ENCODE assay signal across 8 mouse cellular contexts in genomic region chr11:69621571-69622268, GRCm38 (mm10). TPM values are rescaled to one million over a fixed set of nuclear protein-coding genes. Genes with fewer than 3 reads are reported as not detected.
DNase-seq lines count a peak whose midpoint lies in the region; ATAC-seq and TF ChIP-seq lines count a peak whose summit lies in the region.

Gene Sat2, plus strand, starts transcription at chr11:69622024.

- no peaks in the 10 kb centered on the region for H3K27me3 ChIP-seq in intestine, embryonic 15.5 days (replicated peaks)
- no peaks in the 10 kb centered on the region for H3K27me3 ChIP-seq in liver, adult 2 months (ENCODE audit: control insufficient read depth, insufficient read depth, low read length)
- no peaks in the 10 kb centered on the region for H3K27me3 ChIP-seq in neural tube, embryonic 13.5 days

- no peaks in the 10 kb centered on the region for H3K79me2 ChIP-seq in liver, adult 2 months (ENCODE audit: control insufficient read depth, insufficient read depth, low read length)

- peak within 1 kb of the TSS; percentile 55 for H3K4me3 ChIP-seq in intestine, embryonic 15.5 days (replicated peaks)
- peak within 1 kb of the TSS; percentile 58 for H3K4me3 ChIP-seq in liver, adult 2 months (ENCODE audit: insufficient read depth, low read depth, low read length)
- H3K4me3 ChIP-seq in neural tube, embryonic 13.5 days = peak within 1 kb of the TSS; percentile 52

- no peak for TF ChIP-seq CTCF in liver, adult 2 months (IDR thresholded peaks at IDR 0.05; ENCODE audit: low read depth, low read length)

- H3K4me1 ChIP-seq in intestine, embryonic 15.5 days (replicated peaks) = peaks cover 10% of the 10 kb centered on the region; the same call in 1 of the 2 replicates
- peaks cover 2% of the 10 kb centered on the region; the same call in 1 of the 2 replicates for H3K4me1 ChIP-seq in liver, adult 2 months (ENCODE audit: control insufficient read depth, insufficient read depth, low read length)
- peaks cover 11% of the 10 kb centered on the region for H3K4me1 ChIP-seq in neural tube, embryonic 13.5 days (replicated peaks)

- 3% methylated on average over 20 of the region's 20 CpGs for WGBS in intestine, embryonic 15.5 days
- WGBS in liver, adult 2 months = under 1% methylated on average over 20 of the region's 20 CpGs
- 1% methylated on average over 20 of the region's 20 CpGs for WGBS in neural tube, embryonic 13.5 days

- no peaks in the 10 kb centered on the region for H3K9me3 ChIP-seq in intestine, embryonic 15.5 days
- H3K9me3 ChIP-seq in neural tube, embryonic 13.5 days = no peaks in the 10 kb centered on the region

- H3K4me2 ChIP-seq in intestine, embryonic 15.5 days (replicated peaks) = peak within 1 kb of the TSS; percentile 81
- H3K4me2 ChIP-seq in neural tube, embryonic 13.5 days = peak within 1 kb of the TSS; percentile 82

- no peak for TF ChIP-seq POLR2A in liver, adult 2 months (IDR thresholded peaks at IDR 0.05; ENCODE audit: extremely low read depth, insufficient read depth, low read length)

- H3K9ac ChIP-seq in intestine, embryonic 15.5 days = peak within 1 kb of the TSS; percentile 71
- H3K9ac ChIP-seq in liver, adult 2 months (ENCODE audit: low read depth, low read length) = peak within 1 kb of the TSS; percentile 73
- H3K9ac ChIP-seq in neural tube, embryonic 13.5 days = peak within 1 kb of the TSS; percentile 80

- no peaks in the 10 kb centered on the region for H3K36me3 ChIP-seq in intestine, embryonic 15.5 days
- no peaks in the 10 kb centered on the region for H3K36me3 ChIP-seq in liver, adult 2 months (ENCODE audit: control insufficient read depth, insufficient read depth, low read length)
- no peaks in the 10 kb centered on the region for H3K36me3 ChIP-seq in neural tube, embryonic 13.5 days

- peak; percentile 59 for DNase-seq in ovary, postnatal 36 days (ENCODE audit: low spot score)
- no peak for DNase-seq in ovary, postnatal 14 days (ENCODE audit: low spot score)
- DNase-seq in cerebellum, postnatal 25 days = peak; percentile 77 to 78
- peak; percentile 31 to 53 for DNase-seq in gastrocnemius, postnatal 36 days
- peak; percentile 68 for DNase-seq in liver, adult 2 months (ENCODE audit: extremely low read depth, low read depth, low spot score)
- no peak for DNase-seq in thymus, postnatal 0 days (ENCODE audit: low spot score)

- H3K27ac ChIP-seq in intestine, embryonic 15.5 days = peak within 1 kb of the TSS; percentile 66
- peak within 1 kb of the TSS; percentile 88 for H3K27ac ChIP-seq in liver, adult 2 months (replicated peaks; ENCODE audit: insufficient read depth, low read depth, low read length)
- peak within 1 kb of the TSS; percentile 84 for H3K27ac ChIP-seq in neural tube, embryonic 13.5 days (replicated peaks)

- peak; percentile 88 for ATAC-seq in intestine, embryonic 15.5 days
- ATAC-seq in neural tube, embryonic 13.5 days (ENCODE audit: low read depth) = peak; percentile 81

- intact Hi-C loops in gastrocnemius, postnatal 36 days (cut with DNase I) = no loop called here

RNA-seq across cellular contexts. Expression of gene Sat2, which starts in this region (rescaled TPM):
- 1 to 10 TPM; 3.0 to 3.2 TPM for total RNA-seq in gastrocnemius, postnatal 36 days (2021)
- polyA plus RNA-seq in intestine, embryonic 15.5 days (2015; fragmentation: Nextera tagmentation; extraction: Ambion mirVana) = 14.1 and 16.7 TPM in 2 replicates
- total RNA-seq in liver, adult 2 months (2014; rRNA removed) = 12.3 and 19.4 TPM in 2 replicates
- polyA plus RNA-seq in liver, adult 2 months (2012; rRNA removed) = 10.8 and 12.8 TPM in 2 replicates
- 22.6 and 27.5 TPM in 2 replicates for polyA plus RNA-seq in neural tube, embryonic 13.5 days (2015; fragmentation: Nextera tagmentation; extraction: Ambion mirVana)
- 3.5 and 4.3 TPM in 2 replicates for polyA plus RNA-seq in thymus, postnatal 0 days (2015; fragmentation: Nextera tagmentation; extraction: Ambion mirVana)

Comparison
In these comparisons a context has a peak if more than half of its experiments do, and no peak if none do; other contexts are left out.
1. DNase-seq: peak in ovary, postnatal 36 days (single experiment), cerebellum, postnatal 25 days (2 of 2), gastrocnemius, postnatal 36 days (2 of 2) and liver, adult 2 months (single experiment); none in ovary, postnatal 14 days (single experiment) and thymus, postnatal 0 days (single experiment).
2. Peak in every context shown above with its lines, with median percentiles within 50 percentile points of each other: H3K27ac ChIP-seq, H3K4me3 ChIP-seq and H3K9ac ChIP-seq.